Mouse (Mus musculus) forebrain, embryonic 15.5 days (tissue): ENCODE data around the gene Dlec1. TPM values are rescaled to one million over a fixed set of nuclear protein-coding genes. Genes with fewer than 3 reads are reported as not detected.

Experiments used
- ATAC-seq: fragments of 200-750 bp; cut with Nextera tagmentation; replicated peaks from 2 replicates; pipeline ENCODE4 v1.8.0; 2017; ENCODE audit warnings: mild to moderate bottlenecking, moderate TSS enrichment, moderate library complexity
- H3K27ac ChIP-seq: fragments of 300-500 bp; sonication (generic); replicated peaks from 2 replicates; pipeline ENCODE4 v1.5.1; 2015; ENCODE audit warnings: mild to moderate bottlenecking, inconsistent platforms
- H3K27me3 ChIP-seq: fragments of 300-500 bp; sonication (generic); 2 replicates; pipeline ENCODE4 v1.6.1; 2015; ENCODE audit warnings: inconsistent platforms
- H3K36me3 ChIP-seq: fragments of 300-500 bp; sonication (generic); 2 replicates; pipeline ENCODE4 v1.6.1; 2015; ENCODE audit warnings: mild to moderate bottlenecking, inconsistent platforms
- H3K4me1 ChIP-seq: fragments of 300-500 bp; sonication (generic); 2 replicates; pipeline ENCODE4 v1.6.1; 2015; ENCODE audit warnings: inconsistent platforms
- H3K4me2 ChIP-seq: fragments of 300-500 bp; sonication (generic); replicated peaks from 2 replicates; pipeline ENCODE4 v1.6.1; 2015; ENCODE audit warnings: mild to moderate bottlenecking, inconsistent platforms
- H3K4me3 ChIP-seq: fragments of 300-500 bp; sonication (generic); 2 replicates; pipeline ENCODE4 v1.5.1; 2015; ENCODE audit warnings: mild to moderate bottlenecking, inconsistent platforms
- H3K9ac ChIP-seq: fragments of 300-500 bp; sonication (generic); replicated peaks from 2 replicates; pipeline ENCODE4 v1.6.1; 2015; ENCODE audit warnings: mild to moderate bottlenecking, inconsistent platforms
- H3K9me3 ChIP-seq: fragments of 300-500 bp; sonication (generic); 2 replicates; pipeline ENCODE4 v1.6.1; 2016; ENCODE audit warnings: inconsistent platforms
- WGBS: fragments of 180-500 bp; shearing (Covaris S2); methylation state at CpG from one replicate; pipeline ENCODE4 v1.1.7; 2015; ENCODE audit warnings: mixed read lengths; 5-methylcytosine and 5-hydroxymethylcytosine counted together
- polyA plus RNA-seq: library from polyadenylated mRNA; unstranded; fragments of >200 nt; fragmentation: Nextera tagmentation; extraction: Ambion mirVana; gene quantifications from 2 replicates; pipeline ENCODE4 v1.2.1, GENCODE M21; 2015

Gene Dlec1
- polyA plus RNA-seq, 1 experiment from 2014 or later = 0.36 TPM

DNA sequence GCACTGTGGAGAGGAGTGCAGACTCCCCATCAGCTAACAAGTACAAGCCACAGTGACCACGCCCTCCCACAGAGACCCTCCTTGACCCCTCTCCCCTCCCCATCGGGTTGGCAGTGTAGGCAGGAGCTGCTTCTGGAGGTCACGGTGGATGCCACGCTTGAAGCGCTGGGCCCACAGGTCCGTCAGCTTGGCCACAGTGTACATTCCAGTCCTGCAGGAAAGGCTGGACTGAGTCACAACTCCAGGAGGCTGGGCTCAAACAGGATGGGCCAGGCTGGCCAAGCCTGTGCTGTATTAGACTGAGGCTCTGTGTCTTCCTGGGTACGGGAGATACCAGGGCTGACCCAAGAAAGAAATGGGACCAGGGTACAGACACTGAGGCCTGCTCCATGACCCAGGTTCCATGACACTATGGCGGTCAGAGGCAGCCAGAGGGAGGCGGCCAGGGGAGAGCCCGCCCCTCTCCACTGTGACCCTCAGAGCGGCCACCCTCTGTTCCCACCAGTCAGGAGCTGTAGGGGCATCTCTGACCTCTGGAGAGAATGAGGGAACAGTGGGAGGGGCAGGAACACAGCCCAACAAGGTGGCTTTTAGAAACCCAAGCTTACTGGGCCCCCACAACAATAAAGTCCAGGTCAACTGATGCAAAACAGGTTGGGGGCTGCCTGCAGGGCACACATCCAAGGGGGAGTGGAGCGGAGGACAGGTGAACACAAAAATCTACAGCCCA lies 10.5 kb upstream of the Dlec1 start:
- Histone ChIP-seq H3K27me3 (peaks cover 15% of the 10 kb centered on the region; the same call in 1 of the 2 replicates), H3K4me3 (peak overlapping the region; percentile 47; the same call in 1 of the 2 replicates), H3K27ac (no peak overlapping the region), H3K36me3 (no peaks in the 10 kb centered on the region), H3K4me2 (peak overlapping the region; percentile 78), H3K4me1 (peaks cover 27% of the 10 kb centered on the region), H3K9me3 (no peaks in the 10 kb centered on the region), H3K9ac (no peak overlapping the region)
- no peak for ATAC-seq
- WGBS = 68% methylated on average over 12 of the region's 12 CpGs

- Histone ChIP-seq H3K4me2 (peak overlapping the region; percentile 78), H3K27ac (no peak overlapping the region), H3K4me1 (peaks cover 27% of the 10 kb centered on the region), H3K9ac (peak overlapping the region; percentile 35), H3K4me3 (peak overlapping the region; percentile 47), H3K36me3 (no peaks in the 10 kb centered on the region), H3K9me3 (no peaks in the 10 kb centered on the region), H3K27me3 (peaks cover 15% of the 10 kb centered on the region; the same call in 1 of the 2 replicates)
- WGBS = 3% methylated on average over 45 of the region's 45 CpGs
- ATAC-seq = no peak
Observed at GRCm38 (mm10) chr9:119092473-119093418, 9.5 kb upstream of the Dlec1 start.

GRCm38 (mm10) chr9:119093419-119094295 lies 8.6 kb upstream of the Dlec1 start, which contains the start of gene Plcd1:
Gene Plcd1, minus strand, starts transcription at chr9:119093502.
- H3K4me1 ChIP-seq = peaks cover 18% of the 10 kb centered on the region
- peak within 1 kb of the TSS; percentile 78 for H3K4me2 ChIP-seq
- no peaks in the 10 kb centered on the region for H3K9me3 ChIP-seq

DNA sequence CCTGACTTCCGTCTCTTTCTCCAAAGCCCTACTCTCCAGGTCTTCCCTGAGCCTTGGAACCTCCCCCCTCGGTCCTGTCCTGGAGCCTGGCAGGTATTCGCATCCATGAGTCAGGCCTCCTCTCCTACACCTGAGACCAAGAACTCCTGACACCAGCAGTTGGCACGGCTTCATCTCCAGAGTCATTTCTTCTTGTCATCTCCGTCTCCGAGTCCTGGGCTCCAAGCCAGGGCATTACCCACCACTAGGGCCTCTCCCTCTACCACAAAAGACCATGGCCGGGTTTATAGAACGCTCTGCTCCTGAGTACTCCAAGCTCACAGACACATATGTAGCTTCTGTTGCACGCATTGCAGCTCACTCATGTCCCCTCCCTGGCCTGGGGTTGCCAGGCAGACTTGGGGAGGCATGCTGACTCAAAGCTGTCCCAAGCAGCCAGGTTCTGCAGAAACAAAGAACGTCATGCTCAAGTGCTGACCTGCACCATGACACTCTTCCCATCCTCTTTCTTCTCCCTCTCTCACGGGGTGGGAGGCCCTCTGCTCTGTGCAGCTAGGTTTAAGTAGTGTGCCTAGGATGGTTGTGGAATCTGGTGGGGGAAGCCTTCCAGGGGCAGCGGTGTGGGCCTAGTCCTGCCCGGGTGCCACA lies 7.7 kb upstream of the Dlec1 start:
- H3K27me3 ChIP-seq = peaks cover 15% of the 10 kb centered on the region; the same call in 1 of the 2 replicates
- H3K4me2 ChIP-seq = no peak overlapping the region
- no peaks in the 10 kb centered on the region for H3K9me3 ChIP-seq
- H3K36me3 ChIP-seq = no peaks in the 10 kb centered on the region
- H3K4me1 ChIP-seq = peaks cover 17% of the 10 kb centered on the region
- no peak overlapping the region for H3K4me3 ChIP-seq
- no peak overlapping the region for H3K27ac ChIP-seq
- 65% methylated on average over 13 of the region's 13 CpGs for WGBS
- no peak overlapping the region for H3K9ac ChIP-seq
- no peak for ATAC-seq

More at GRCm38 (mm10) chr9:119093419-119094295, 8.6 kb upstream of the Dlec1 start, which contains the start of gene Plcd1:
- Histone ChIP-seq H3K27me3 (peaks cover 15% of the 10 kb centered on the region; the same call in 1 of the 2 replicates), H3K4me3 (peak within 1 kb of the TSS; percentile 47), H3K27ac (no peak within 1 kb of the TSS), H3K36me3 (no peaks in the 10 kb centered on the region), H3K9ac (peak within 1 kb of the TSS; percentile 35)
- peak; percentile 78 for ATAC-seq
- 9% methylated on average over 45 of the region's 45 CpGs for WGBS

GRCm38 (mm10) chr9:119100177-119100898 lies 1.9 kb upstream of the Dlec1 start:
- WGBS = 18% methylated on average over 15 of the region's 15 CpGs
- ATAC-seq = no peak

DNA sequence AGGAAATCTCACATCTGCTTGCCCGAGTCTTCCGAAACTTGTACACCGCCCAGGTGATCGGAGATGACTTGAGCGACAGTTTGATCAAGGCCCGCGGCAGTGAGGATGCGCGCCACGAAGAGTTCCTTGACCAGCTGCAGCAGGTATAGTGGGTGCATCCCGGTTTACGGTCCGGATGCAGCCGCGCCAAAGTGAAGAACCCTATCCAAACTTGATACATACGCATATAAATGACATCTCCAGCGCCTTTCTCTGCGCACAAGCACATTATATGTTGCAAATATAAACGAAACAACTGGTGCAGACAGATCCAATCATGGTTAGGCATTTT lies 470 bp downstream of the Dlec1 start:
- peak overlapping the region; percentile 62 for H3K4me3 ChIP-seq
- H3K4me2 ChIP-seq = peak overlapping the region; percentile 82
- H3K4me1 ChIP-seq = peaks cover 8% of the 10 kb centered on the region
- no peaks in the 10 kb centered on the region for H3K9me3 ChIP-seq
- peak overlapping the region; percentile 43 for H3K9ac ChIP-seq
- ATAC-seq = no peak
- no peaks in the 10 kb centered on the region; the same call in 1 of the 2 replicates for H3K27me3 ChIP-seq
- WGBS = 3% methylated on average over 19 of the region's 19 CpGs
- no peaks in the 10 kb centered on the region for H3K36me3 ChIP-seq
- no peak overlapping the region for H3K27ac ChIP-seq

More at GRCm38 (mm10) chr9:119100177-119100898, 1.9 kb upstream of the Dlec1 start:
- Histone ChIP-seq H3K27me3 (no peaks in the 10 kb centered on the region; the same call in 1 of the 2 replicates), H3K36me3 (no peaks in the 10 kb centered on the region), H3K9me3 (no peaks in the 10 kb centered on the region), H3K4me1 (peaks cover 8% of the 10 kb centered on the region), H3K27ac (no peak overlapping the region), H3K9ac (no peak overlapping the region), H3K4me3 (no peak overlapping the region), H3K4me2 (no peak overlapping the region)

- no peak overlapping the region for H3K4me3 ChIP-seq
Observed at GRCm38 (mm10) chr9:119107566-119107965, 5.3 kb downstream of the Dlec1 start.

DNA sequence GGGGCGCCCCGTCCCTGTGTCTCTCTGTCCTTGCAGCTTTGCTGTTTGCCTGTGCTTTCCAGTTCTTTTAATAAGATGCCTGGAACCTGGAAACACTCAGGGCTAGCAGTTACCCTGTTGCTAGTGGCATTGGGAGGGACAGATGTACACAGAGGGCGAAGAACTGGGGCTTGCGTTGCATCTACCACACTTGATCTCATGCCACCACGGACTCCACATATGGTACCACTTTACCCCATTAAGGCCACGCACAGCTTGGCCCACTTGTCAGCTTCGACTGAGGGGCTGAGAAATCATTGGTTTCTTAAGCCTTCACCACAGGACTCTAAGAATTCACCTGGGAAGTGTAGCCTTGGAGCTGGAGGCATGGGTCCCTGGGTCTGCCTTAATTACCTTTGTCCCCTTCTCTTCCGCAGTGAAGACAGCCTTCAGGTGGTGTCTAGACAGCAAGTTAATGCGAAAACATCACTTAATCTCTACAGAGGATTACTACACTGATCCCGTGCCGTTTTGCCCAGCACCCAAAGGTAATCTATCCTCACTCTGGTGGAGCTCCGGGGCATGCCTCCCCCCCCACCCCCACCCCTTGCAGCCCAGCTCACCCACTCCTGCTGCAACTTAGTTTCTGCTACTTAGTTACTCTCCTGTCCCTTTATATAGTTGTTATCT lies 7.5 kb downstream of the Dlec1 start:
- WGBS = 51% methylated on average over 12 of the region's 12 CpGs
- Histone ChIP-seq H3K27me3 (no peaks in the 10 kb centered on the region), H3K9ac (no peak overlapping the region), H3K4me3 (no peak overlapping the region), H3K4me1 (no peaks in the 10 kb centered on the region), H3K27ac (no peak overlapping the region), H3K9me3 (no peaks in the 10 kb centered on the region), H3K4me2 (no peak overlapping the region), H3K36me3 (no peaks in the 10 kb centered on the region)
- no peak for ATAC-seq

More at GRCm38 (mm10) chr9:119107566-119107965, 5.3 kb downstream of the Dlec1 start:
- WGBS = 88% methylated on average over 4 of the region's 4 CpGs
- Histone ChIP-seq H3K9me3 (no peaks in the 10 kb centered on the region), H3K4me2 (no peak overlapping the region), H3K9ac (no peak overlapping the region), H3K36me3 (no peaks in the 10 kb centered on the region), H3K4me1 (peaks cover 4% of the 10 kb centered on the region), H3K27ac (no peak overlapping the region), H3K27me3 (no peaks in the 10 kb centered on the region)
- no peak for ATAC-seq

DNA sequence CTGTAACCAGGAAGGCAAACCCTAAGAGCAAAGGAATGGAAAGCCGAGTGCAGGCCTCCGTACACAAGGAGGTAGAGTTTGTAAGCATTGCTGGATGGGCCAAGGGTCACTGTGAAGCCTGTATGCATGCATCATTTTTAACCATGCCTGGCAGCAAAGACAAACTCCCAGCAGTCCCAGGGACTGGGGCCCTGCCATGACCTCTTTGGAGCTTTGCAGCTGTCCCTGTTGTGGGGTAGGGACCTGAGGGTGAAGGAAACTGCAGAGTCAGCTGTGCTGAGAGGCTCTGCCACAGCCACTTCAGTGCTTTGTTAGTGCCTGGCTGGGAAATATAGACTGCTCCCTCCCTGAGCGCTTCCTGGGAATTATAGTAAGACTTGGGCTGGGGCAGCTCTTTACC lies 8.4 kb downstream of the Dlec1 start:
- Histone ChIP-seq H3K27me3 (no peaks in the 10 kb centered on the region), H3K9me3 (no peaks in the 10 kb centered on the region), H3K4me2 (no peak overlapping the region), H3K27ac (no peak overlapping the region), H3K4me3 (no peak overlapping the region), H3K9ac (no peak overlapping the region), H3K4me1 (no peaks in the 10 kb centered on the region), H3K36me3 (no peaks in the 10 kb centered on the region)
- 46% methylated on average over 3 of the region's 3 CpGs for WGBS
- no peak for ATAC-seq

- Histone ChIP-seq H3K27me3 (no peaks in the 10 kb centered on the region), H3K4me1 (no peaks in the 10 kb centered on the region), H3K36me3 (no peaks in the 10 kb centered on the region), H3K9ac (no peak overlapping the region), H3K4me2 (no peak overlapping the region), H3K9me3 (no peaks in the 10 kb centered on the region), H3K4me3 (no peak overlapping the region), H3K27ac (no peak overlapping the region)
- 91% methylated on average over 17 of the region's 17 CpGs for WGBS
- ATAC-seq = no peak
Observed at GRCm38 (mm10) chr9:119114911-119115310, 12.6 kb downstream of the Dlec1 start.
